ENCODE assay signal across 1 mouse cellular context in genomic region chr7:27357595-27357978, GRCm38 (mm10).
TF ChIP-seq lines count a peak whose summit lies in the region.

No protein-coding gene starts in this region.

TF ChIP-seq in MEL, 35 proteins besides CTCF, POLR2A, EP300 and RAD21 (continued from another document):
- peak; percentile 84 for TF ChIP-seq ETS1 (IDR thresholded peaks at IDR 0.05; ENCODE audit: low read depth, low read length)
- no peak for TF ChIP-seq BHLHE40 (IDR thresholded peaks at IDR 0.05; ENCODE audit: borderline replicate concordance, low read depth, low read length)
- TF ChIP-seq UBTF (IDR thresholded peaks at IDR 0.05; ENCODE audit: borderline replicate concordance, insufficient read depth, low read depth, low read length), result no peak
- TF ChIP-seq MXI1 (IDR thresholded peaks at IDR 0.05; ENCODE audit: low read depth, low read length), result peak; percentile 65; the same call in 1 of the 2 replicates
- no peak for TF ChIP-seq USF1 (IDR thresholded peaks at IDR 0.05; ENCODE audit: low read depth, low read length)
- no peak for TF ChIP-seq POLR2AphosphoS5 (IDR thresholded peaks at IDR 0.05; ENCODE audit: borderline replicate concordance, low read depth, low read length)
- TF ChIP-seq ZKSCAN1 (IDR thresholded peaks at IDR 0.05; ENCODE audit: low read depth, low read length), result no peak
- no peak for TF ChIP-seq CHD1 (IDR thresholded peaks at IDR 0.05; ENCODE audit: low read depth, low read length)
- TF ChIP-seq E2F4 (IDR thresholded peaks at IDR 0.05; ENCODE audit: borderline replicate concordance, low read depth, low read length), result no peak
- TF ChIP-seq SMC3 (IDR thresholded peaks at IDR 0.05; ENCODE audit: low read depth, low read length), result no peak
- TF ChIP-seq TCF12 (IDR thresholded peaks at IDR 0.05; ENCODE audit: low read depth, low read length), result 0 out of 2 replicates have a peak, but pooled peaks have one; percentile 26
